Mouse (Mus musculus) C2C12 (cell line): Measurements from ENCODE around the gene Olfr1420. TPM values are rescaled to one million over a fixed set of nuclear protein-coding genes. Genes with fewer than 3 reads are reported as not detected.
"Not testable (repeated sequence)": the region's sequence is repeated elsewhere in the genome, so short reads cannot be mapped to it uniquely, and the experiment has no call there.

Experiments
- H3K27me3 ChIP-seq: one replicate; pipeline ENCODE4 v1.6.1; 2011; ENCODE audit not compliant: control insufficient read depth, insufficient read depth, insufficient read length
- H3K36me3 ChIP-seq: one replicate; pipeline ENCODE4 v1.6.1; 2011; ENCODE audit not compliant: control insufficient read depth, insufficient read depth
- H3K4me3 ChIP-seq: one replicate; pipeline ENCODE4 v1.5.1; 2011; ENCODE audit warnings: mild to moderate bottlenecking, control low read depth; ENCODE audit not compliant: poor library complexity, insufficient read depth, severe bottlenecking
- H3K79me2 ChIP-seq: one replicate; pipeline ENCODE4 v1.6.1; 2011; ENCODE audit not compliant: control insufficient read depth, insufficient read depth
- H3K79me3 ChIP-seq: one replicate; pipeline ENCODE4 v1.6.1; 2011; ENCODE audit warnings: low read depth, control low read depth
- H3ac ChIP-seq: one replicate; pipeline ENCODE3; 2011; ENCODE audit warnings: low read depth; ENCODE audit not compliant: control insufficient read depth, insufficient read length
- CEBPB ChIP-seq: IDR thresholded peaks from one replicate; pipeline ENCODE4 v1.6.1; 2011; ENCODE audit warnings: low read depth, mild to moderate bottlenecking, control low read depth, moderate library complexity
- CTCF ChIP-seq: IDR thresholded peaks from one replicate; pipeline ENCODE4 v1.5.1; 2011; ENCODE audit not compliant: control insufficient read depth, insufficient read depth, insufficient read length
- FOSL1 ChIP-seq: IDR thresholded peaks from one replicate; pipeline ENCODE4 v1.8.0; 2011; ENCODE audit warnings: mild to moderate bottlenecking, low read length; ENCODE audit not compliant: poor library complexity, insufficient read depth, severe bottlenecking
- MAX ChIP-seq: IDR thresholded peaks from one replicate; pipeline ENCODE4 v1.6.1; 2011; ENCODE audit warnings: mild to moderate bottlenecking, control low read depth
- MYOD1 ChIP-seq: IDR thresholded peaks from one replicate; pipeline ENCODE4 v1.6.1; 2011; ENCODE audit warnings: low read depth; ENCODE audit not compliant: control insufficient read depth, insufficient read length
- MYOG ChIP-seq: IDR thresholded peaks from one replicate; pipeline ENCODE4 v1.6.1; 2011; ENCODE audit not compliant: control insufficient read depth, insufficient read length; ENCODE audit errors: extremely low read depth
- USF1 ChIP-seq: IDR thresholded peaks from one replicate; pipeline ENCODE4 v1.6.1; 2011; ENCODE audit warnings: low read depth, mild to moderate bottlenecking, control low read depth, moderate library complexity
- microRNA-seq: library from miRNA; unstranded; fragments of <30 nt; microRNA quantifications from one replicate; pipeline ENCODE4, GENCODE M21; 2019; ENCODE audit warnings: borderline microRNAs expressed
- polyA plus RNA-seq: library from polyadenylated mRNA; unstranded; fragments of >200 nt; fragmentation: generic; extraction: Trizol; gene quantifications from one replicate; pipeline ENCODE4 v1.2.1, GENCODE M21; 2012; ENCODE audit warnings: missing spikeins

Olfr1420 gene
- polyA plus RNA-seq, 1 experiment, result not detected

GRCm38 (mm10) chr19:11928025-11928748, 41.8 kb downstream of the Olfr1420 start:
- H3K36me3 ChIP-seq, result peaks cover 92% of the 10 kb centered on the region

GRCm38 (mm10) chr19:11946460-11946859, 60.1 kb downstream of the Olfr1420 start:
- not testable (repeated sequence) for H3K4me3 ChIP-seq, H3ac ChIP-seq, H3K79me3 ChIP-seq, H3K79me2 ChIP-seq, H3K27me3 ChIP-seq
- peaks cover 43% of the 10 kb centered on the region for H3K36me3 ChIP-seq

More at GRCm38 (mm10) chr19:11928025-11928748, 41.8 kb downstream of the Olfr1420 start:
- Histone ChIP-seq H3K79me2 (no peaks in the 10 kb centered on the region), H3K4me3 (no peak overlapping the region), H3K79me3 (peaks cover 1% of the 10 kb centered on the region), H3K27me3 (no peaks in the 10 kb centered on the region), H3ac (no peak overlapping the region)
- TF ChIP-seq MAX (no peak), USF1 (no peak), CEBPB (no peak), FOSL1 (no peak), MYOD1 (no peak), CTCF (no peak), MYOG (no peak)

Small RNA genes within 50 kb of the gene (microRNA-seq; reads per million reads assigned to microRNA genes)
- gene Mir6994, result 8.5 reads per million, percentile 57 among the genes with 10 or more reads in this experiment

Other genes starting within 250 kb of the Olfr1420 start
- not detected for gene Ms4a3, start 245.7 kb upstream of the Olfr1420 start, polyA plus RNA-seq
- gene Oosp2, start 226.0 kb upstream of the Olfr1420 start, polyA plus RNA-seq, result not detected
- not detected for gene Oosp1, start 195.4 kb upstream of the Olfr1420 start, polyA plus RNA-seq
- not detected for gene Oosp3, start 189.5 kb upstream of the Olfr1420 start, polyA plus RNA-seq
- not detected for gene Gif, start 139.0 kb upstream of the Olfr1420 start, polyA plus RNA-seq
- gene Mrpl16, start 116.2 kb upstream of the Olfr1420 start, polyA plus RNA-seq, result 60.5 TPM
- 5.4 TPM for gene Stx3, start 67.2 kb upstream of the Olfr1420 start, polyA plus RNA-seq
- not detected for gene Olfr1417, start 47.3 kb upstream of the Olfr1420 start, polyA plus RNA-seq
- gene Olfr1418, start 25.5 kb upstream of the Olfr1420 start, polyA plus RNA-seq, result not detected
- not detected for gene Olfr1419, start 11.5 kb upstream of the Olfr1420 start, polyA plus RNA-seq
- 13.3 TPM for gene Patl1, start 25.8 kb downstream of the Olfr1420 start, polyA plus RNA-seq
- gene Osbp, start 79.4 kb downstream of the Olfr1420 start, polyA plus RNA-seq, result 14.3 TPM
- 0.01 TPM for gene Olfr1423, start 154.8 kb downstream of the Olfr1420 start, polyA plus RNA-seq
- not detected for gene Olfr1424, start 176.1 kb downstream of the Olfr1420 start, polyA plus RNA-seq
- not detected for gene Olfr1425, start 191.2 kb downstream of the Olfr1420 start, polyA plus RNA-seq
- gene Olfr1426, start 205.4 kb downstream of the Olfr1420 start, polyA plus RNA-seq, result not detected
- gene Olfr1427, start 216.8 kb downstream of the Olfr1420 start, polyA plus RNA-seq, result not detected
- gene Olfr1428, start 229.3 kb downstream of the Olfr1420 start, polyA plus RNA-seq, result not detected
- gene Olfr76, start 236.6 kb downstream of the Olfr1420 start, polyA plus RNA-seq, result not detected